Mouse (Mus musculus) left cerebral cortex, adult 2 months (tissue): ENCODE measurements around the gene Atp8b5. TPM values are rescaled to one million over a fixed set of nuclear protein-coding genes. Genes with fewer than 3 reads are reported as not detected.

ENCODE experiments used
- DNase-seq, 2 experiments: peaks; one replicate each; pipeline ENCODE4 v3.0.0; 2021 to 2022; ENCODE audit warnings: low spot score in 2 of 2, mixed read lengths in 1 of 2; ENCODE audit errors: extremely low spot score in 1 of 2
- H3K27ac ChIP-seq: fragments of 200-600 bp; 2 replicates; pipeline ENCODE4 v1.8.1; 2022
- H3K4me3 ChIP-seq: fragments of 200-600 bp; 2 replicates; pipeline ENCODE4 v1.8.1; 2022
- CTCF ChIP-seq: fragments of 200-600 bp; IDR thresholded peaks from 2 replicates; pipeline ENCODE4 v1.8.1; 2022; ENCODE audit warnings: antibody characterized with exemption, mild to moderate bottlenecking, moderate library complexity
- intact Hi-C: fragments of 180-260 bp; cut with DNase I; formaldehyde crosslinking; loops from one replicate; pipeline ENCODE4 v1.15.1; 2025
- total RNA-seq, 2 experiments: library from RNA; stranded (reverse); gene quantifications; 2 replicates each; pipeline ENCODE4 v1.2.3; 2021

Atp8b5 gene
- total RNA-seq, 2 experiments from 2014 or later: 0.09 to 0.54 TPM

- Histone ChIP-seq H3K4me3 (no peak overlapping the region), H3K27ac (no peak overlapping the region)
- DNase-seq: no peak
- intact Hi-C loops: no loop called here
- TF ChIP-seq CTCF: no peak
Observed at GRCm38 (mm10) chr4:43327118-43327517, 60.2 kb downstream of the Atp8b5 start.

GRCm38 (mm10) chr4:43334771-43335170 lies 67.8 kb downstream of the Atp8b5 start:
- H3K27ac ChIP-seq: no peak overlapping the region
- no peak for DNase-seq
- TF ChIP-seq CTCF: no peak
- H3K4me3 ChIP-seq: no peak overlapping the region
- intact Hi-C loops: no loop called here

- intact Hi-C loops: no loop called here
- no peak for DNase-seq
- Histone ChIP-seq H3K4me3 (no peak overlapping the region), H3K27ac (no peak overlapping the region)
- TF ChIP-seq CTCF: no peak
Observed at GRCm38 (mm10) chr4:43336176-43336575, 69.2 kb downstream of the Atp8b5 start.

- no peak for TF ChIP-seq CTCF
- no peak overlapping the region; the same call in 1 of the 2 replicates for H3K4me3 ChIP-seq
- intact Hi-C loops: no loop called here
- no peak for DNase-seq
- H3K27ac ChIP-seq: no peak overlapping the region
Observed at GRCm38 (mm10) chr4:43340096-43340804, 73.3 kb downstream of the Atp8b5 start.

GRCm38 (mm10) chr4:43341276-43341891 lies 74.4 kb downstream of the Atp8b5 start:
- no peak; the same call in 1 of the 2 replicates for TF ChIP-seq CTCF
- H3K27ac ChIP-seq: no peak overlapping the region
- intact Hi-C loops: no loop called here
- H3K4me3 ChIP-seq: no peak overlapping the region
- no peak for DNase-seq

- Histone ChIP-seq H3K4me3 (no peak overlapping the region), H3K27ac (no peak overlapping the region)
- no peak for TF ChIP-seq CTCF
- intact Hi-C loops: no loop called here
- no peak for DNase-seq
Observed at GRCm38 (mm10) chr4:43342443-43342842, 75.5 kb downstream of the Atp8b5 start.

GRCm38 (mm10) chr4:43344932-43345331 lies 78.0 kb downstream of the Atp8b5 start:
- Histone ChIP-seq H3K27ac (no peak overlapping the region), H3K4me3 (no peak overlapping the region)
- intact Hi-C loops: no loop called here
- TF ChIP-seq CTCF: no peak
- DNase-seq: no peak

- Histone ChIP-seq H3K27ac (no peak overlapping the region), H3K4me3 (no peak overlapping the region)
- no peak for DNase-seq
- TF ChIP-seq CTCF: no peak
- intact Hi-C loops: no loop called here
Observed at GRCm38 (mm10) chr4:43349206-43349605, 82.2 kb downstream of the Atp8b5 start.

- TF ChIP-seq CTCF: no peak
- intact Hi-C loops: no loop called here
- Histone ChIP-seq H3K4me3 (no peak overlapping the region), H3K27ac (no peak overlapping the region)
- no peak for DNase-seq
Observed at GRCm38 (mm10) chr4:43350038-43350560, 83.1 kb downstream of the Atp8b5 start.

GRCm38 (mm10) chr4:43353662-43354061 lies 86.7 kb downstream of the Atp8b5 start:
- TF ChIP-seq CTCF: no peak
- Histone ChIP-seq H3K4me3 (no peak overlapping the region), H3K27ac (no peak overlapping the region)
- intact Hi-C loops: no loop called here
- no peak for DNase-seq

- no peak for TF ChIP-seq CTCF
- no peak overlapping the region for H3K4me3 ChIP-seq
- H3K27ac ChIP-seq: no peak overlapping the region
- intact Hi-C loops: loop anchor here (5.0 kb wide), 1 partner anchor 48 kb away; no protein-coding TSS in a partner anchor
- no peak for DNase-seq
Observed at GRCm38 (mm10) chr4:43364914-43365560, 98.1 kb downstream of the Atp8b5 start.

- Histone ChIP-seq H3K4me3 (no peak overlapping the region), H3K27ac (no peak overlapping the region)
- intact Hi-C loops: loop anchor here (5.0 kb wide), 1 partner anchor 50 kb away; no protein-coding TSS in a partner anchor
- no peak for TF ChIP-seq CTCF
- DNase-seq: no peak
Observed at GRCm38 (mm10) chr4:43367295-43367694, 100.3 kb downstream of the Atp8b5 start.
